Mouse (Mus musculus): ENCODE results near the gene Mrpl16. TPM values are rescaled to one million over a fixed set of nuclear protein-coding genes. Genes with fewer than 3 reads are reported as not detected.

Mrpl16 gene
- polyA plus RNA-seq, 2 experiments: 27.7 to 43.9 TPM

- Histone ChIP-seq H3K4me1 (replicated peaks; ENCODE audit: control insufficient read depth in 2 of 2, insufficient read depth in 2 of 2, low read length in 1 of 2) (peaks cover 0 to 4% of the 10 kb centered on the region in 2 experiments; a peak in 1 of 4 replicates), H3K27me3 (ENCODE audit: control insufficient read depth, insufficient read depth, low read length) (peaks cover 43% of the 10 kb centered on the region), H3K36me3 (replicated peaks; ENCODE audit: control insufficient read depth, insufficient read depth, low read depth) (no peaks in the 10 kb centered on the region), H3K4me3 (ENCODE audit: insufficient read depth in 1 of 2, low read depth in 2 of 2, low read length in 2 of 2) (peak within 1 kb of the TSS; percentile 24 to 55), H3K9ac (replicated peaks) (no peak within 1 kb of the TSS), H3K9me3 (ENCODE audit: control insufficient read depth, low read length) (no peaks in the 10 kb centered on the region), H3K27ac (no peak within 1 kb of the TSS), H3K4me2 (ENCODE audit: low read depth) (peak within 1 kb of the TSS; percentile 63)
- no peak for TF ChIP-seq CTCF (IDR thresholded peaks at IDR 0.05; ENCODE audit: low read depth)
- DNase-seq (ENCODE audit: low read depth in 3 of 3, low spot score in 3 of 3): no peak
- whole genome bisulfite sequencing (ENCODE audit: insufficient replicate concordance): 2% methylated on average over 20 of the region's 20 CpGs
- ATAC-seq (ENCODE audit: insufficient read depth): no peak
Observed at GRCm38 (mm10) chr19:11819143-11819700, 49.0 kb downstream of the Mrpl16 start, which contains the start of gene Stx3. Gene Stx3, minus strand, starts transcription at chr19:11819403.

GRCm38 (mm10) chr19:11819800-11820199 is 49.6 kb downstream of the Mrpl16 start:
- Histone ChIP-seq H3K27me3 (ENCODE audit: control insufficient read depth, insufficient read depth, low read length) (peaks cover 43% of the 10 kb centered on the region), H3K9me3 (ENCODE audit: control insufficient read depth, low read length) (no peaks in the 10 kb centered on the region), H3K27ac (no peak overlapping the region), H3K4me1 (replicated peaks; ENCODE audit: control insufficient read depth in 2 of 2, insufficient read depth in 2 of 2, low read length in 1 of 2) (peaks cover 0 to 4% of the 10 kb centered on the region in 2 experiments; a peak in 1 of 4 replicates), H3K36me3 (replicated peaks; ENCODE audit: control insufficient read depth, insufficient read depth, low read depth) (no peaks in the 10 kb centered on the region), H3K4me3 (ENCODE audit: insufficient read depth in 1 of 2, low read depth in 2 of 2, low read length in 2 of 2) (peak overlapping the region; percentile 19 to 55; a peak in 2 of 4 replicates), H3K4me2 (ENCODE audit: low read depth) (peak overlapping the region; percentile 63), H3K9ac (replicated peaks) (no peak overlapping the region)
- peak; percentile 21; the same call in 1 of the 2 replicates for ATAC-seq (ENCODE audit: insufficient read depth)
- 2% methylated on average over 15 of the region's 15 CpGs for WGBS (ENCODE audit: insufficient replicate concordance)
- DNase-seq (ENCODE audit: low read depth in 3 of 3, low spot score in 3 of 3): no peak
- TF ChIP-seq CTCF (IDR thresholded peaks at IDR 0.05; ENCODE audit: low read depth): peak; percentile 64
- TF ChIP-seq EP300 (IDR thresholded peaks at IDR 0.05; ENCODE audit: low read depth): no peak

GRCm38 (mm10) chr19:11820211-11820610 is 50.0 kb downstream of the Mrpl16 start:
- H3K9me3 ChIP-seq (ENCODE audit: control insufficient read depth, low read length): no peaks in the 10 kb centered on the region
- ATAC-seq (ENCODE audit: insufficient read depth): no peak
- H3K4me1 ChIP-seq (replicated peaks; ENCODE audit: control insufficient read depth in 2 of 2, insufficient read depth in 2 of 2, low read length in 1 of 2): peaks cover 0 to 4% of the 10 kb centered on the region in 2 experiments; a peak in 1 of 4 replicates
- no peak for TF ChIP-seq CTCF (IDR thresholded peaks at IDR 0.05; ENCODE audit: low read depth)
- TF ChIP-seq EP300 (IDR thresholded peaks at IDR 0.05; ENCODE audit: low read depth): no peak
- peaks cover 43% of the 10 kb centered on the region for H3K27me3 ChIP-seq (ENCODE audit: control insufficient read depth, insufficient read depth, low read length)
- no peak overlapping the region for H3K27ac ChIP-seq
- 29% methylated on average over 6 of the region's 6 CpGs for WGBS (ENCODE audit: insufficient replicate concordance)
- no peak for DNase-seq (ENCODE audit: low read depth in 3 of 3, low spot score in 3 of 3)
- H3K36me3 ChIP-seq (replicated peaks; ENCODE audit: control insufficient read depth, insufficient read depth, low read depth): no peaks in the 10 kb centered on the region
- H3K4me3 ChIP-seq (ENCODE audit: insufficient read depth in 1 of 2, low read depth in 2 of 2, low read length in 2 of 2): no peak overlapping the region
- H3K4me2 ChIP-seq (ENCODE audit: low read depth): no peak overlapping the region
- no peak overlapping the region for H3K9ac ChIP-seq (replicated peaks)

- Histone ChIP-seq H3K27ac (no peak overlapping the region), H3K4me2 (ENCODE audit: low read depth) (no peak overlapping the region), H3K4me3 (ENCODE audit: insufficient read depth in 1 of 2, low read depth in 2 of 2, low read length in 2 of 2) (no peak overlapping the region), H3K36me3 (replicated peaks; ENCODE audit: control insufficient read depth, insufficient read depth, low read depth) (no peaks in the 10 kb centered on the region), H3K27me3 (ENCODE audit: control insufficient read depth, insufficient read depth, low read length) (peaks cover 23% of the 10 kb centered on the region), H3K9ac (replicated peaks) (no peak overlapping the region), H3K9me3 (ENCODE audit: control insufficient read depth, low read length) (no peaks in the 10 kb centered on the region), H3K4me1 (replicated peaks; ENCODE audit: control insufficient read depth in 2 of 2, insufficient read depth in 2 of 2, low read length in 1 of 2) (peaks cover 0 to 4% of the 10 kb centered on the region in 2 experiments; a peak in 1 of 4 replicates)
- no peak for DNase-seq (ENCODE audit: low read depth in 3 of 3, low spot score in 3 of 3)
- ATAC-seq (ENCODE audit: insufficient read depth): no peak
- TF ChIP-seq CTCF (IDR thresholded peaks at IDR 0.05; ENCODE audit: low read depth) (no peak), EP300 (IDR thresholded peaks at IDR 0.05; ENCODE audit: low read depth) (no peak)
- WGBS (ENCODE audit: insufficient replicate concordance): 38% methylated on average over 4 of the region's 4 CpGs
Observed at GRCm38 (mm10) chr19:11823346-11824065, 53.3 kb downstream of the Mrpl16 start.

Other genes starting within 250 kb of the Mrpl16 start
- 0.09 and 0.12 TPM in 2 replicates for gene Ms4a4d, start 233.6 kb upstream of the Mrpl16 start, polyA plus RNA-seq (2012; rRNA removed)
- gene Ms4a4d, start 233.6 kb upstream of the Mrpl16 start, polyA plus RNA-seq (2014; fragmentation: Nextera tagmentation; extraction: Ambion mirVana): 0.20 TPM in 2 replicates
- gene Ms4a6d, start 165.5 kb upstream of the Mrpl16 start, polyA plus RNA-seq (2012; rRNA removed): 1.7 and 2.4 TPM in 2 replicates
- 4.1 and 5.4 TPM in 2 replicates for gene Ms4a6d, start 165.5 kb upstream of the Mrpl16 start, polyA plus RNA-seq (2014; fragmentation: Nextera tagmentation; extraction: Ambion mirVana)
- gene Ms4a2, start 146.7 kb upstream of the Mrpl16 start, polyA plus RNA-seq (2012; rRNA removed): 0.25 and 0.58 TPM in 2 replicates
- gene Ms4a2, start 146.7 kb upstream of the Mrpl16 start, polyA plus RNA-seq (2014; fragmentation: Nextera tagmentation; extraction: Ambion mirVana): 0.77 and 1.6 TPM in 2 replicates
- 11.1 and 12.4 TPM in 2 replicates for gene Ms4a3, start 129.5 kb upstream of the Mrpl16 start, polyA plus RNA-seq (2012; rRNA removed)
- gene Ms4a3, start 129.5 kb upstream of the Mrpl16 start, polyA plus RNA-seq (2014; fragmentation: Nextera tagmentation; extraction: Ambion mirVana): 22.9 and 38.3 TPM in 2 replicates
- gene Oosp2, start 109.8 kb upstream of the Mrpl16 start, polyA plus RNA-seq (2012; rRNA removed): 0.17 and 0.36 TPM in 2 replicates
- gene Oosp2, start 109.8 kb upstream of the Mrpl16 start, polyA plus RNA-seq (2014; fragmentation: Nextera tagmentation; extraction: Ambion mirVana): 0.66 and 0.77 TPM in 2 replicates
- 0.04 and 0.08 TPM in 2 replicates for gene Oosp1, start 79.2 kb upstream of the Mrpl16 start, polyA plus RNA-seq (2012; rRNA removed)
- gene Oosp1, start 79.2 kb upstream of the Mrpl16 start, polyA plus RNA-seq (2014; fragmentation: Nextera tagmentation; extraction: Ambion mirVana): 0.22 TPM in 1 of 2 replicates, not detected in the other
- gene Oosp3, start 73.3 kb upstream of the Mrpl16 start, polyA plus RNA-seq (2012; rRNA removed): not detected in 2 replicates
- not detected in 2 replicates for gene Oosp3, start 73.3 kb upstream of the Mrpl16 start, polyA plus RNA-seq (2014; fragmentation: Nextera tagmentation; extraction: Ambion mirVana)
- 0.02 and 0.03 TPM in 2 replicates for gene Gif, start 22.8 kb upstream of the Mrpl16 start, polyA plus RNA-seq (2012; rRNA removed)
- 0.13 TPM in 1 of 2 replicates, not detected in the other for gene Gif, start 22.8 kb upstream of the Mrpl16 start, polyA plus RNA-seq (2014; fragmentation: Nextera tagmentation; extraction: Ambion mirVana)
- 0.39 and 0.78 TPM in 2 replicates for gene Stx3, start 49.0 kb downstream of the Mrpl16 start, polyA plus RNA-seq (2012; rRNA removed)
- 2.1 and 2.6 TPM in 2 replicates for gene Stx3, start 49.0 kb downstream of the Mrpl16 start, polyA plus RNA-seq (2014; fragmentation: Nextera tagmentation; extraction: Ambion mirVana)
- gene Olfr1417, start 68.8 kb downstream of the Mrpl16 start, polyA plus RNA-seq (2012; rRNA removed): not detected in 2 replicates
- gene Olfr1417, start 68.8 kb downstream of the Mrpl16 start, polyA plus RNA-seq (2014; fragmentation: Nextera tagmentation; extraction: Ambion mirVana): not detected in 2 replicates
- gene Olfr1418, start 90.7 kb downstream of the Mrpl16 start, polyA plus RNA-seq (2012; rRNA removed): not detected in 2 replicates
- not detected in 2 replicates for gene Olfr1418, start 90.7 kb downstream of the Mrpl16 start, polyA plus RNA-seq (2014; fragmentation: Nextera tagmentation; extraction: Ambion mirVana)
- not detected in 2 replicates for gene Olfr1419, start 104.7 kb downstream of the Mrpl16 start, polyA plus RNA-seq (2012; rRNA removed)
- not detected in 2 replicates for gene Olfr1419, start 104.7 kb downstream of the Mrpl16 start, polyA plus RNA-seq (2014; fragmentation: Nextera tagmentation; extraction: Ambion mirVana)
- gene Olfr1420, start 116.2 kb downstream of the Mrpl16 start, polyA plus RNA-seq (2012; rRNA removed): not detected in 2 replicates
- not detected in 2 replicates for gene Olfr1420, start 116.2 kb downstream of the Mrpl16 start, polyA plus RNA-seq (2014; fragmentation: Nextera tagmentation; extraction: Ambion mirVana)
- gene Patl1, start 142.0 kb downstream of the Mrpl16 start, polyA plus RNA-seq (2012; rRNA removed): 8.0 and 8.7 TPM in 2 replicates
- gene Patl1, start 142.0 kb downstream of the Mrpl16 start, polyA plus RNA-seq (2014; fragmentation: Nextera tagmentation; extraction: Ambion mirVana): 6.0 and 7.1 TPM in 2 replicates
- gene Osbp, start 195.6 kb downstream of the Mrpl16 start, polyA plus RNA-seq (2012; rRNA removed): 8.2 and 11.7 TPM in 2 replicates
- 3.9 and 5.0 TPM in 2 replicates for gene Osbp, start 195.6 kb downstream of the Mrpl16 start, polyA plus RNA-seq (2014; fragmentation: Nextera tagmentation; extraction: Ambion mirVana)